Mouse (Mus musculus) liver, adult 2 months (tissue): ENCODE results near the gene Nkx1-2. TPM values are rescaled to one million over a fixed set of nuclear protein-coding genes. Genes with fewer than 3 reads are reported as not detected.

Source experiments
- DNase-seq: peaks from one replicate; pipeline ENCODE4 v3.0.0-alpha.2; 2011; ENCODE audit warnings: low read depth, low spot score; ENCODE audit errors: extremely low read depth
- H3K27ac ChIP-seq: fragments of 200-500 bp; replicated peaks from 2 replicates; pipeline ENCODE4 v1.5.1; 2012; ENCODE audit warnings: low read depth, mild to moderate bottlenecking, control low read depth, inconsistent platforms, low read length; ENCODE audit not compliant: insufficient read depth
- H3K27me3 ChIP-seq: fragments of 200-500 bp; 2 replicates; pipeline ENCODE4 v1.6.1; 2012; ENCODE audit warnings: mild to moderate bottlenecking, moderate library complexity, low read length, inconsistent platforms; ENCODE audit not compliant: control insufficient read depth, insufficient read depth
- H3K36me3 ChIP-seq: fragments of 200-500 bp; 2 replicates; pipeline ENCODE4 v1.6.1; 2012; ENCODE audit warnings: low read length, inconsistent platforms; ENCODE audit not compliant: control insufficient read depth, insufficient read depth
- H3K4me1 ChIP-seq: fragments of 200-500 bp; 2 replicates; pipeline ENCODE4 v1.6.1; 2011; ENCODE audit warnings: low read length; ENCODE audit not compliant: control insufficient read depth, insufficient read depth
- H3K4me3 ChIP-seq: fragments of 200-500 bp; 2 replicates; pipeline ENCODE4 v1.5.1; 2011; ENCODE audit warnings: low read depth, mild to moderate bottlenecking, control low read depth, low read length, moderate library complexity; ENCODE audit not compliant: insufficient read depth
- H3K79me2 ChIP-seq: fragments of 200-500 bp; 2 replicates; pipeline ENCODE4 v1.6.1; 2012; ENCODE audit warnings: inconsistent platforms, mild to moderate bottlenecking, low read length, moderate library complexity; ENCODE audit not compliant: control insufficient read depth, insufficient read depth
- H3K9ac ChIP-seq: fragments of 200-500 bp; 2 replicates; pipeline ENCODE4 v1.6.1; 2012; ENCODE audit warnings: low read depth, mild to moderate bottlenecking, control low read depth, inconsistent platforms, low read length
- CTCF ChIP-seq: fragments of 200-500 bp; IDR thresholded peaks from 2 replicates; pipeline ENCODE4 v1.5.1; 2011; ENCODE audit warnings: low read depth, low read length, control low read depth
- POLR2A ChIP-seq: fragments of 200-500 bp; IDR thresholded peaks from 2 replicates; pipeline ENCODE4 v1.6.1; 2011; ENCODE audit warnings: low read length, control low read depth; ENCODE audit not compliant: insufficient read depth; ENCODE audit errors: extremely low read depth
- WGBS: fragments of 180-500 bp; shearing (Covaris S2); methylation state at CpG from one replicate; pipeline ENCODE4 v1.1.7; 2018; 5-methylcytosine and 5-hydroxymethylcytosine counted together
- polyA plus RNA-seq: library from polyadenylated mRNA; depleted of rRNA; stranded (reverse); fragments of >200 nt; gene quantifications from 2 replicates; pipeline ENCODE4 v1.2.3, GENCODE M21; 2012
- total RNA-seq: library from RNA; depleted of rRNA; stranded (reverse); fragments of >200 nt; gene quantifications from 2 replicates; pipeline ENCODE4 v1.2.3, GENCODE M21; 2014

Nkx1-2 gene
- total and polyA plus RNA-seq, 2 experiments, result not detected

- no peak for TF ChIP-seq CTCF
- TF ChIP-seq POLR2A, result no peak
- H3K79me2 ChIP-seq, result peaks cover 2% of the 10 kb centered on the region; the same call in 1 of the 2 replicates
- H3K4me1 ChIP-seq, result peaks cover 4% of the 10 kb centered on the region
- H3K9ac ChIP-seq, result peak overlapping the region; percentile 21; the same call in 1 of the 2 replicates
- no peaks in the 10 kb centered on the region for H3K36me3 ChIP-seq
- H3K4me3 ChIP-seq, result peak overlapping the region; percentile 87; the same call in 1 of the 2 replicates
- no peaks in the 10 kb centered on the region for H3K27me3 ChIP-seq
- WGBS, result 65% methylated on average over 8 of the region's 8 CpGs
- H3K27ac ChIP-seq, result peak overlapping the region; percentile 53
- peak; percentile 77 for DNase-seq
These were observed 12.1 kb upstream of the Nkx1-2 start for GRCm38 (mm10) chr7:132611530-132611929.

- 7% methylated on average over 44 of the region's 44 CpGs for WGBS
- peak; percentile 64 for DNase-seq
- peaks cover 2% of the 10 kb centered on the region; the same call in 1 of the 2 replicates for H3K4me1 ChIP-seq
- peaks cover 2% of the 10 kb centered on the region; the same call in 1 of the 2 replicates for H3K79me2 ChIP-seq
- no peaks in the 10 kb centered on the region for H3K36me3 ChIP-seq
- H3K27me3 ChIP-seq, result no peaks in the 10 kb centered on the region
- peak within 1 kb of the TSS; percentile 80 for H3K9ac ChIP-seq
- peak within 1 kb of the TSS; percentile 87 for H3K4me3 ChIP-seq
- H3K27ac ChIP-seq, result peak within 1 kb of the TSS; percentile 67
- 0 out of 2 replicates have a peak, but pooled peaks have one; percentile 47 for TF ChIP-seq POLR2A
- TF ChIP-seq CTCF, result no peak
These were observed 11.3 kb upstream of the Nkx1-2 start, which contains the start of gene Lhpp for GRCm38 (mm10) chr7:132610468-132611318. TSS of gene Lhpp (plus strand) at chr7:132610638.

GRCm38 (mm10) chr7:132608316-132609020 lies 9.0 kb upstream of the Nkx1-2 start:
- H3K4me3 ChIP-seq, result no peak overlapping the region
- no peaks in the 10 kb centered on the region for H3K27me3 ChIP-seq
- no peak overlapping the region for H3K9ac ChIP-seq
- 93% methylated on average over 4 of the region's 4 CpGs for WGBS
- H3K4me1 ChIP-seq, result no peaks in the 10 kb centered on the region
- no peak for DNase-seq
- H3K36me3 ChIP-seq, result no peaks in the 10 kb centered on the region
- peaks cover 2% of the 10 kb centered on the region; the same call in 1 of the 2 replicates for H3K79me2 ChIP-seq
- no peak overlapping the region for H3K27ac ChIP-seq
- TF ChIP-seq POLR2A (no peak), CTCF (no peak)

- TF ChIP-seq CTCF, result no peak
- no peak for TF ChIP-seq POLR2A
- H3K27me3 ChIP-seq, result peaks cover 6% of the 10 kb centered on the region; the same call in 1 of the 2 replicates
- 49% methylated on average over 5 of the region's 5 CpGs for WGBS
These were observed 6.3 kb upstream of the Nkx1-2 start for GRCm38 (mm10) chr7:132605689-132606088.

GRCm38 (mm10) chr7:132604720-132605119 lies 5.3 kb upstream of the Nkx1-2 start:
- Histone ChIP-seq H3K4me1 (no peaks in the 10 kb centered on the region), H3K79me2 (no peaks in the 10 kb centered on the region), H3K27me3 (peaks cover 9% of the 10 kb centered on the region; the same call in 1 of the 2 replicates), H3K36me3 (no peaks in the 10 kb centered on the region), H3K27ac (no peak overlapping the region), H3K4me3 (no peak overlapping the region), H3K9ac (no peak overlapping the region)
- DNase-seq, result no peak
- 85% methylated on average over 4 of the region's 4 CpGs for WGBS
- no peak for TF ChIP-seq POLR2A
- no peak for TF ChIP-seq CTCF

More at GRCm38 (mm10) chr7:132605689-132606088, 6.3 kb upstream of the Nkx1-2 start:
- Histone ChIP-seq H3K4me3 (no peak overlapping the region), H3K4me1 (no peaks in the 10 kb centered on the region), H3K27ac (no peak overlapping the region), H3K36me3 (no peaks in the 10 kb centered on the region), H3K9ac (no peak overlapping the region), H3K79me2 (no peaks in the 10 kb centered on the region)
- no peak for DNase-seq
